Mouse (Mus musculus): ENCODE results near the gene Rhbdd3. TPM values are rescaled to one million over a fixed set of nuclear protein-coding genes. Genes with fewer than 3 reads are reported as not detected.
A peak's percentile ranks its signal among the peaks of the same experiment; 100 is the strongest.
"Not testable (repeated sequence)": the region's sequence is repeated elsewhere in the genome, so short reads cannot be mapped to it uniquely, and the experiment has no call there.

The Rhbdd3 gene
- total RNA-seq, 2 experiments from 2014 or later, result 29.2 to 36.9 TPM

DNA sequence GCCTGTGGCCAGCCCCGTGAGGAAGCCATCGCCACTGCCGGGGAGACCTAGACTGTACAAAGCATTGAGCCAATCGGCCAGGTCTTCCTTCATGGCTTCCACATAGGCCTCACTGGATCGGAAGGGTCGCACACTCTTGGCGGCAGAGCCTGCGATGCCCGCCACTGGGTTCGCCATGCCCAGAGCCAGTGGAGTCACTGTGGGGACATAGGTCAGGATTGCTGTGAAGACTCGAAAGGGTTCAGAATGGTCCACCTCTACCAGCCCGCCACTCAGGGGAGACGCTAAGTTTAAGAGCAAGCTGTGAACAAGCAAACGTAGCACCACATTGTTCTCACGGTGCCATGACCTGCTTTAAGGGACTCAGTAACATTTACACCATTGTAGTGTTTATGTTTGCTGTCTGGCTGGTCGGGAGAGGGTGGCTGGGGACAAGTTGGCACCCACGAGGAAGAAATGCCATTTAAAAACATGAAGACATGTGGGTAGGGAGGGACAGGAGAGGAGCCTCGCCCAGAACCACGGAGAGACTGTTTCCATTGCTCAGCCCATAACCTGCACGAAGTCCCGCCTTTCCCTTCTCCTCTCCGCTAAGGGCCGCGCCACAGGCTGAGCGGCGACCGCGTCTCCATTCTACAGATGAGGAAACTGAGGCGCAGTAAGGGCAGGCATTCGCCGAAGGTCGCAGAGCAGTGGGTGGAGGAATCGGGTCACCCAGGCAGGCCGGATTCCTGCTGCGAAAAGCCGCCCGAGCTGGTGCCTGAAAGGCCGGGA lies 34.3 kb upstream of the Rhbdd3 start:
- DNase-seq (ENCODE audit: low spot score), result no peak

DNA sequence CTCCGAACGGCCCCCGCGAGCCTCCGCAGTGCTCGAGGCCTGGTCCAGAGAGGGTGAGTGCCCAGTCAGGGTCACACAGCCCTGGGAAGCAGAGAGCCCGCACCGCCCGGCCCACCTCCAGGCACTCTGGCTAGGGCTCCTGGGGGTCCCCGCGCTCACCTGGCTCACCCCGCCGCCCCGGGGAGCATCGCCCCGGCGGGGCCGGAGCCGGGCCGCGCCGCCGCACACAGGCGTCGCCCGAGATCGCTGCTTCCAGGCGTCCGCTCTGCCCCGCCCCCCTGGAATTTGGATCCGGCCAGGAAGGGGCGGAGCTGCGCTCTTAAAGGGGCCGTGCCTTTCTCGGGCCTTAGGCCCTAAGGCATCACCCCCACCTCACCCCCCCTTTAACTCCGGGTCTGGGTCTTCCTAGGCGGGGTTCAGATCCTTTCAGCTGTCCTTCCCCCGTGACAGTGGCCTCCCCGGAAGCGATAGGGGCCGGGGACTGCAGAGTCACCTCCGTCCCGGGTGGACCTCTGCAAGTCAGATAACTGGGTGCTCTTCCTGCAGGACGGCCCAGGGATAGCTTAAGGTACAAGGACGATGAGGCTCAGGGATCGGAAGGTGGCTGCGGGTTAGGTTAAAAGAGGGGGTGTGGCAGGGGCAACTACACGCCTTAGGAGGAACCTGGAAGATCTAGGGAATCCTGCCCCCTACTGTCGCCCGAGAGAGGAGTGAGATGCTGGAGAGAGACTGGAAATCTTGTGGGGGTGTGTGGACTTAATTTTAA lies 33.5 kb upstream of the Rhbdd3 start, which contains the start of gene Gas2l1:
Gas2l1 (minus strand) TSS at position 272 of the 766 bp plus-strand sequence.
- DNase-seq (ENCODE audit: low spot score), result peak; percentile 89

DNA sequence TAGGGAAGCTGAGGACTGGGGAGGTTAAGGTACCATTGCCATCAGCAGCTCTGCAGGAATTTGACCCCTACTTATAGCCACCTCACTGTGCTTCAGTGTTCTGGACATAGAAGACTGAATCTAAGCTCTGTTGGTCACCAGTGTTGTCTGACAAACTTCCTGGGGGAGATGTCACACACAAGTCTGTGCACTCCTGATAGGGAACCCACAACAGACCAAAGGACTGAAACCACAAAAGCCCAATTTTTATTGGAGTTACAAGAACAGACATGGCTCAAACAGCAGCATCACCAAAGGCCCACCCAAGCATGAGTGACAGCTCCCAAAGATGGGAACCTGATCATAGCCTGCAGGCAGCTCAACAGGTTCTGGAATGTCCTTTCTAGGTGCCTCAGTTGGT lies 31.7 kb upstream of the Rhbdd3 start:
- DNase-seq (ENCODE audit: low spot score), result no peak

DNA sequence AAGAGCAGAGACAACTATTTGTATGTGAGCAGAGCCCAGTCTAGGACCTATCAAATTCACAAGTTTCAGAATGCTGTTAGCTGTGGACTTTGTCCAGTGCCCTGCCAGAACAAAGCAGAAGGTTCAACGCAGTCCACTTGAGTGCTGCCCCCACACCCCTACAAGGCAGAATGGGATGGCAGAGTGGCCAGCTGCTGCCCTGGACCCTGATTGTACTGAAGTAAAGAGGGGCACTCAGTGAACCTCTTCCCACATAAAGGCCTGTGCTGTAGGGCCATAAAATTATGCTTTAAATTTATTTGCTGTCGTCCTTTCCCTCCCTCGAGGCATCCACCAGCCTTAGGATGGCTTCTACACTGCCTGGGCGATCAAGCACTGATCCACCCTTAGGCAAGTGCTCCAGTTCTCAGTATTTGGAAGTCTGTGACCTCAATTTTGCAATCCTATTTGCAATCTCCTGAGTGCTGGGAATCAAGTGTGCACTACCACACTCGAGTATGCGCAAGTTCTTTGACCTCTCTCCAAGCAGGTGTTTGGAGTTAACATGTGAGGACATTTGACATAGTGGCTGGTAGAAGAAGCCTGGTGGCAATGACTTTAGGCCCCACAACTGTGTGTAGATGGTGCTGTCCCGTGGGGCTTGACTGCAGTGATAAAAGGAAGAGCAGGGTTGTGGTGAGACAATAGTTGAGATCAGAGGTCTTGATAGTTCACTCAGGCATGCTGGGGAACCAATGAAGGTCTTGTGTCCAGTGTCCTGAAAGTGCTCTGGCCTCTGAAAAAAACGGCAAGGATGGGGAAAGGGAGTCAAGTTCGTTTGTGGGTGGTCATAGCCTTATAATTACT lies 30.4 kb upstream of the Rhbdd3 start:
- no peak for DNase-seq (ENCODE audit: low spot score)

DNA sequence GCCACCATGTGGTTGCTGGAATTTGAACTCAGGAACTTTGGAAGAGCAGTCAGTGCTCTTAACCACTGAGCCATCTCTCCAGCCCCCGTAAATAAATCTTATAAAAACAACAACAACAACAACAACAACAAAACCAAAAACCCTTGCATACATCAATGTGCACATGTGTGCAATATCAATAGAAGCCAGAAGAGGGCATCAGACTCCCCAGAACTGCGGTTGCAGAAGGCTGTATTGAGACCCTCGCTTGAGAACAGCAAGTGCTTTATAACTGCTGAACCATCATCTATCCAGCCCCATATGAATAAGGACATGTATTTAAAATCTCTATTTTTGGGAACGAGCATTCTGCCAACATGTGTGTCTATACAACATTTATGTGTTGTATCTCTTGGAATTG lies 23.8 kb upstream of the Rhbdd3 start:
- no peak for DNase-seq (ENCODE audit: low spot score)

- no peak for DNase-seq (ENCODE audit: low spot score)
These were observed 23.0 kb upstream of the Rhbdd3 start for GRCm38 (mm10) chr11:5075760-5076159.

DNA sequence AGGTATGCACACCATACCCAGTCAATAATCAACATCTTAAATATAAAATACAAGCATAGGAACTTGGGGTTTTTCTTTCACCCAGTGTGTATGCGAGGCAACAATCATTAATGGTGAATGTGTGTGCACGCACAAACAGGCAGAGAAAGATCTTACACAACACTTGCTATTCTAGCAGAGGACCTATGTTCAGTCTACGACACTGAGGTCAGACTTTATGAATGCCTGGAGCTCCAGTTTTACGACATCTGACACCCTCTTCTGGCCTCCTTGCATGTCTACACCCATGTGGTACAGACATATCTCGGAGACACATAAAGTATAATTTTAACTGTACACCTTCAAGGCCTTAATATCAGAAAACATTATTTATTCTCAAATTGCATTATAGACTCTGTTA lies 21.9 kb upstream of the Rhbdd3 start:
- not testable (repeated sequence) for DNase-seq (ENCODE audit: low spot score)

GRCm38 (mm10) chr11:5089147-5089546 lies 9.6 kb upstream of the Rhbdd3 start:
- no peak for DNase-seq (ENCODE audit: low spot score)

DNA sequence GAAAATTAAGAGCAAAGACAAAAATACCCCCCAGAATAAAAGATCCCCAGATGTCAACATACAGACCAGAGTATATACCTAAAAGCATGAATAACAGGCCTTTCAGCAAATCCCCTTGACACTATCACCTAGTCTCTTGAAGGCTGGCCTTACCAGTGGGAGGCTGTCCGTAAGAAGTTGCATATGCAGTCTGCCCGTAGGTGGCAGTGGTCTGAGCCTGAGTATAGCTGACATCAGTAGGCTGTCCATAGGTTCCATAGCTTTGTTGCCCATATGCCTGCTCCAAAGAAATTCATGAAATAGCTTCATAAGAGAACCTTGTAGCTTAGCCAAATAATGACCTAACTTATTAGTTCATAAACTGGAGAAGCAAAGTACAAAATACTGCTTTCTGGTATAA lies 7.0 kb upstream of the Rhbdd3 start:
- DNase-seq (ENCODE audit: low spot score), result no peak

DNA sequence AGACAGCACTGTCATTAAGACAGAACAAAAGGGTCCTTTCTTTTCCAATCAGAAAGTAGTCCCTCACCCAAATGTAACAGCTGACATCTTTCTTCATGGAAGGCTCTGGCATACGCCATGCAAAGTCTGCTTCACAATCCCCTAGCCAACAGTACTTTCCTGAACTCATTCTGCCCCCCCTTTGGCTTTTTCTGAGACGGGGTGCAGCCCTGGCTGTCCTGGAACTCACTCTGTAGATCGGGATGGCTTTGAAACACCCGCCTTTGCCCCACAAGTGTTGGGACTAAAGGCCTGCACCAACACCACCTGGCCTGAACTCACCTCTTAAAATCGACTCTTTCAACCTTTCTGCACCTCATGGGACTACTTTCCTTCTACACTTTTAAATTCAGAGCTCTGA lies 2.8 kb upstream of the Rhbdd3 start:
- DNase-seq (ENCODE audit: low spot score), result no peak

DNA sequence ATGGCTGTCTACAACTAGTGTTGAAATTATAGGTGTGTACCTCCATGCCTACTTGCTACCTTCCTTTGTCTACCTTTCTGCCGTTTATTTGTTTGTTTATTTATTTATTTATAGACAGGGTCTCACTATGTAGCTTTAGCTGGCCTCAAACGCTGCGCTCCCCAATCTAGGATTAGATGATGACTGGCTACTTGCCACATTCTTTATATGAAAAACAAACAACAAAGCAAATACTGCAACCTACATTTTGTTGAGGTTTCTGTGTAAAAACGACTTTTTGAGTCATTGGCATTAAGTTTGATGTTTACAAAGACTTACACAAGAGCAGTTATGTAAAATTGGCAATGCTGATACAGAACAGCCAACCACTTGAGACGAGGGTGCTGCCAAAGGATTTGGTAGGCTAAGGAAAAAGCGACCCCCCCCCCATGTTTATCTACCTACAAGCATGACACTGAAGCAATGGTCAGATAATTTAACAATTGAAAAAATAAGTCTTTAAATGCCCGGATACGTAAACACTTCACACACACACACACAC lies 2.2 kb upstream of the Rhbdd3 start:
- DNase-seq (ENCODE audit: low spot score), result no peak

DNA sequence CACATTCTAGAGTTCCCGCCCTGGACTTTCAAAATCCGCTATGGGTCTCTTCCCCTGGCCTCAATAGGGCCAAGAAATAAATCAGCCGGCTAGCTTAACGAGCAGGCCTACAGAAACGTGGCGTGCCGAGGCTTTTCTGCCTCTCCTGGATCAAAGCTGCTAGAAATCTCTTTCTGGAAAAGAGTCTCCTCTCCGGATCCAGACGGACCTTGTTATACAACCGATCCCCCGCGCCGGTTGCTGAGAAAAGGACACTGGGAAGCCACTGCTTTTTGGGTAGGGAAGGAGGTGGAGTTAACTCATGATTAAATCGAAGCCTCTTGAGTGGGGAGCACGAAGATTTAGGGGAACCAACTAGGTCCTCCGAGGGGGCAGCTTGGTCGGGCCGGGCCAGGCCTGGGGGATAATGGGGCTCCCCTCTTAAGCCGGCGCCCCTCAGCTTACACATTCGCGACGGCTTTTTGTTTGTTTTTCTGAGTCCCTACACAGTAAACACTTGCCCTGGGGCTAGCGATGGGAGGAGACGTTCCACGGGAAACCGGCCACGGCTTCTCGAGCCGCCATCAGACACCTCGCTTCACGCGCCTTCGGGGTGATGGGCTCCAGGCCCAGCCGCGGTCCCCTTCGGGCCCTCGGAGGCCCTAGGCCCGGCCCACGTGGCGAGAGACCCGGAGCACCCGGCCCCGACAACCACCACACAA lies 541 bp upstream of the Rhbdd3 start:
- peak; percentile 45 for DNase-seq (ENCODE audit: low spot score)

- DNase-seq (ENCODE audit: low spot score), result peak; percentile 86
These were observed 954 bp downstream of the Rhbdd3 start for GRCm38 (mm10) chr11:5099576-5100183.

DNA sequence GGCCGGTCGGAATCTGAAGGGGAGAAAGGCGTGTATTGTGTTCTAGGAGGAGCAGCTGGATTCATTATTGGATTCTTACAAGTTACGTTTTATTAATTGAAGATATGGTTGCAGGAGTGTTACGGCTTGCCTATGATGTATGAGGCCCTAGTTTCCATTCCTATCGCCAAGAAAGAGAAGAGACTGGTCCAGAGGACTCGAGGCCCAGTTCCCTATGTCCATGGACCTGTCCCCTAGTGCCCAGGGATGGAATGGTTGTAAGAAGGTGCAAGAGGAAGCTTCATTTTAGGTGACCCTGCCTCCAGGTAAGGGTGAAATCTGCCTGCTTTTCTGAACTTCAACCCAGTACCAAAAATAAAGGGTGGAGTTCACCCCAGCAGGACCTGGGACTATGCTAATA lies 1.6 kb downstream of the Rhbdd3 start:
- no peak for DNase-seq (ENCODE audit: low spot score)

GRCm38 (mm10) chr11:5100801-5101200 lies 2.1 kb downstream of the Rhbdd3 start:
- no peak for DNase-seq (ENCODE audit: low spot score)

DNA sequence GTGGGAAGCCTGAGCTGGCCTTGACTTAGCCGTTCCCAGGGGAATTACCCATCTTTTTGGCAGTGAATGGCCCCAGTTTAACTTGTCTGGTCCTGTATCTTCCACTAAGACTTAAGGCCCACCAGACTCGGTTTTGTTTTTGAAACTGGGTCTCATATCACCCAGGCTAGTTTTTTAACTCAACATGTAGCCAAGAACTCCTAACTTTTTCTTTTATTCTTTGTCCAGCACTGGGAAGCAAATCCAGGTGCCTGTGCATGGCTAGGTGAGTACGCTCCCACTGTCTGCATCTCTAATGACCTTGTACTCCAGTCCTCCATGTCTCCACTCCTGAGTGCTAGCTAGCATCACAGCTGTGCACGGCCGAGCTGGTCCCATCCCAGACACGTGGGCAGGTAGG lies 2.9 kb downstream of the Rhbdd3 start:
- DNase-seq (ENCODE audit: low spot score), result no peak

DNA sequence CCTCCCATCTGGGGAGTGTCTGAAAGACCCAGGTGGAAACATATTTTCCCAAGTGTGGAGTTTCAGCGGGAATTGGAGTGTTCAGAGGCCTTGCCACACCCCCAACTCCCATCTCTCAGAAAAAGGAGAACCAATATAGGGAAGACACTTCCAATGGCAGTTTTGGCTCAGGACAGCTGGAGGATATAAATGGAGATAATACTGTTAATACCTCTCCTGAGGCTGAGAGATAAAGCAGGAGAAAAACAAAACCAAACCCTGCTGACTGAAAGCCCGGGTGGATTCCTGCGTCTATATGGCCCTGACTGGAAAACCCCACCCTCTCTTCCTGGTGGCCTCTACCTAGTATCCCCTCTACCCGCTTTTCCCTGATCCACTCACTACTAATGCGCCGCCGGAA lies 3.7 kb downstream of the Rhbdd3 start:
- DNase-seq (ENCODE audit: low spot score), result no peak

GRCm38 (mm10) chr11:5103986-5104509 lies 5.3 kb downstream of the Rhbdd3 start:
- no peak for DNase-seq (ENCODE audit: low spot score)

DNA sequence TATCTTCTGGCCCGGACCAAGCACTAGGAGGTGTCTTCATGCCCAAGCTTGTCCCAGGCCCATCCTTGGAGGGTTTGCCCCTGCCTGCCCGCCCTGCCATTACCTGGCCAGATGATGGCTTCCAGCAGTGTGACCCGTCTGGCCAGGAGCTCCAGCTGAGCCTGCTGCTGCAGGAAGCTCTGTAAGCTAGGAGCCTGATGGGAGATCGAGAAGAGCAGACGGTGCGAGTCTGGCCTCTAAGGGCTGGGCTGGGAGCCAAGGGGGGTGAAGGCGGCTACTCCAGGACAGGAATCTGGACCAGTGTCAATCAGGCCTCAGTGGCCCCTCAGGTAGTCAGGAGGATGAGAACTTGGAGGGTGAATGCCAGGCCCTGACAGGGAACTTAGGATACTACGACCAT lies 10.7 kb downstream of the Rhbdd3 start:
- DNase-seq (ENCODE audit: low spot score), result no peak

GRCm38 (mm10) chr11:5113645-5114044 lies 14.9 kb downstream of the Rhbdd3 start:
- no peak for DNase-seq (ENCODE audit: low spot score)

Measured in gastrocnemius, adult 18-20 months (tissue).